Mouse (Mus musculus) midbrain, embryonic 14.5 days (tissue): ENCODE measurements around the gene Tent5b. TPM values are rescaled to one million over a fixed set of nuclear protein-coding genes. Genes with fewer than 3 reads are reported as not detected.

Source experiments
- ATAC-seq: fragments of 200-750 bp; cut with Nextera tagmentation; 2 replicates; pipeline ENCODE4 v1.8.0; 2017; ENCODE audit warnings: moderate number of reproducible peaks, moderate library complexity; ENCODE audit not compliant: low FRiP score, low TSS enrichment
- DNase-seq: peaks from one replicate; pipeline ENCODE4 v3.0.0-alpha.2; 2015
- H3K27ac ChIP-seq: fragments of 300-500 bp; sonication (generic); replicated peaks from 2 replicates; pipeline ENCODE4 v1.5.1; 2014; ENCODE audit warnings: mild to moderate bottlenecking, low read depth, low read length, moderate library complexity
- H3K27me3 ChIP-seq: fragments of 300-500 bp; sonication (generic); 2 replicates; pipeline ENCODE4 v1.6.1; 2014; ENCODE audit warnings: low read length, control low read depth, mixed read lengths; ENCODE audit not compliant: control insufficient read depth, insufficient read depth
- H3K36me3 ChIP-seq: fragments of 300-500 bp; sonication (generic); 2 replicates; pipeline ENCODE4 v1.6.1; 2014; ENCODE audit warnings: low read length, control low read depth; ENCODE audit not compliant: control insufficient read depth, insufficient read depth
- H3K4me1 ChIP-seq: fragments of 300-500 bp; sonication (generic); 2 replicates; pipeline ENCODE4 v1.6.1; 2014; ENCODE audit warnings: mild to moderate bottlenecking, antibody characterized with exemption, low read length, control low read depth; ENCODE audit not compliant: control insufficient read depth, insufficient read depth
- H3K4me2 ChIP-seq: fragments of 300-500 bp; sonication (generic); 2 replicates; pipeline ENCODE4 v1.6.1; 2014; ENCODE audit warnings: mild to moderate bottlenecking, low read length, moderate library complexity
- H3K4me3 ChIP-seq: fragments of 300-500 bp; sonication (generic); replicated peaks from 2 replicates; pipeline ENCODE4 v1.5.1; 2014; ENCODE audit warnings: low read depth, low read length
- H3K9ac ChIP-seq: fragments of 300-500 bp; sonication (generic); replicated peaks from 2 replicates; pipeline ENCODE4 v1.6.1; 2014; ENCODE audit warnings: mild to moderate bottlenecking, low read length, moderate library complexity
- H3K9me3 ChIP-seq: fragments of 300-500 bp; sonication (generic); 2 replicates; pipeline ENCODE4 v1.6.1; 2016; ENCODE audit warnings: low read length, control low read depth, mixed read lengths; ENCODE audit not compliant: control insufficient read depth
- WGBS: fragments of 180-500 bp; shearing (Covaris S2); extraction: QIAGEN DNeasy Blood & Tissue Kit; methylation state at CpG from one replicate; pipeline ENCODE4 v1.1.7; 2014; 5-methylcytosine and 5-hydroxymethylcytosine counted together
- polyA plus RNA-seq: library from polyadenylated mRNA; unstranded; fragments of >200 nt; fragmentation: Nextera tagmentation; extraction: Ambion mirVana; gene quantifications from 2 replicates; pipeline ENCODE4 v1.2.1, GENCODE M21; 2014

The Tent5b gene
- polyA plus RNA-seq, 1 experiment from 2014 or later: 0.09 TPM

DNA sequence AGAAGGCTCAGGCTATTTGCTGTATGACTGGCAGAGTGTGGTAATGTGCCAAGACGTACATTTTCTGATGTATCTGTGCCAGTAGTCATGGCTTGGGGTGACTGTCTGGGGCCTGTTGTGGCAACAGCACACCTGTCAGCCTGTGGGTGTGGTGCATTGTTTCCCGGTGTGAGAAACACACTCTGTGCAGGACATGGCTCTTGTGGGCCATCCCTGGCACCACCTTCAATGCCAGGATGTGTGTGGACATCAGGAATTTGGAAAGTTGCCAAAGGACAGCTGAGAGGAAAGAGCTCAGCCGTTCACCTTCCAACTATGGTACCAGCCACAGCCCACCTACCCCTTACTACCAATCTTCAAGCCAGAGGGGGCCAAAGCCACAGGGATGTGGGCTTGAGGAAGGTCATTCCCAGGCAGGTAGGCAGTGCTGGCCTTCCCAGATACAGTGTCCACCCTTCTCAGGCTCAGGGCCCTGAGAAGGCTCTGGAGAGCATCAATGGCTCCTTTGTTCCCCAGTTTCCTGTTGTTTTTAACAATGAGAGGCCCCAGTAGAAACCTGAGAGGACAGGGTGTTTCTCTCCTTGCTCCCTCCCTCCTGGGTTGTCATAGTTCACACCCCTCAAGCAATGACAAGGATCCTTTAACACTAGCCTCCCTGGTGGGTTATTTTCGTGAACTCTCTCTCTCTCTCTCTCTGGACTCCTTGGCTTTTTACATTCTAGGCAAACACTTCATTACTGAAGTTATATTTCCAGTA is 9.7 kb downstream of the Tent5b start:
- H3K4me1 ChIP-seq: peaks cover 4% of the 10 kb centered on the region; the same call in 1 of the 2 replicates
- 74% methylated on average over 4 of the region's 4 CpGs for WGBS
- no peak overlapping the region for H3K4me3 ChIP-seq
- DNase-seq: no peak
- H3K9ac ChIP-seq: no peak overlapping the region
- peaks cover 3% of the 10 kb centered on the region; the same call in 1 of the 2 replicates for H3K27me3 ChIP-seq
- no peaks in the 10 kb centered on the region for H3K36me3 ChIP-seq
- no peak for ATAC-seq
- H3K4me2 ChIP-seq: no peak overlapping the region
- no peaks in the 10 kb centered on the region for H3K9me3 ChIP-seq
- H3K27ac ChIP-seq: no peak overlapping the region

DNA sequence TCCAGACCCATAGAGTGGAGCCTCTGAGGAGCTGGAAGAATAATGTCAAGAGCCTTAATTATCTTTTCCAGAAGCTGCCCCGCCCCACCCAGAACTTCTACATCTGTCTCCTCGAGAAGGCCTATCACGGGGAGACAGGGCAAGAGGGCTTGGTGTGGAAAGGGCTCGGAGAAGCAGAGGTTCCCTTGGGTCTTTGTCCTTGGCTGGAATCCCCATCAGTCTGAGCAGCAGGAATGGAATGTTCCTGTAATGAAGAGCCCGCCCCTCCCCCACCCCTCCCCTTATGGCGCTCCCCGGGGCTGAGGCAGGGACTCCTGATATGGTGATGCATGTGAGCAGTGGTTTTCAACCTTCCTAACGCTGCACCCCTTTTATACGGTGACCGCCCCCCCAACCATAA is 11.9 kb downstream of the Tent5b start:
- WGBS: 48% methylated on average over 10 of the region's 10 CpGs
- peaks cover 4% of the 10 kb centered on the region; the same call in 1 of the 2 replicates for H3K4me1 ChIP-seq

DNA sequence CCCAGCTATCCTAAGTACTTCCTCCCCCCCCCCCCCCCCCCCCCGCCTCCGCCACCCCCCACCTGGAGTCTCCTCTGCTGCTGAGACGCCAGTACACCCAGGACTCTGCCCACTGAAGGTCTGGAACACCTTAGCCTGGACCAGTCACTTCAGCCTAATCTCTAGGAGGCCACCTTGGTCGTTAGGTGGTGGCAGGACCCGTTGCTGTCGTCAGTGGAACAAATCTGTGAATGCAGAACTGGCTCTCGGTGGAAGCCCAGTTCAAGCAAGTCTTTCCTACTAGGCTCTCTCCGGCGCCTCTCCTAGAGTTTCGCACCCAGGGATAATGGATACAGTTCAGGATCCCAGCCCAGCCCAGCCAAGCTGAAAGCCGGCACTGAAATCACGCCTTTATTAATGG is 14.0 kb downstream of the Tent5b start:
- no peak overlapping the region for H3K27ac ChIP-seq
- no peak for ATAC-seq
- no peaks in the 10 kb centered on the region for H3K36me3 ChIP-seq
- WGBS: 28% methylated on average over 9 of the region's 12 CpGs
- DNase-seq: no peak
- H3K4me3 ChIP-seq: peak overlapping the region; percentile 22; the same call in 1 of the 2 replicates
- peak overlapping the region; percentile 50 for H3K4me2 ChIP-seq
- peaks cover 45% of the 10 kb centered on the region for H3K27me3 ChIP-seq
- peaks cover 13% of the 10 kb centered on the region for H3K4me1 ChIP-seq
- no peaks in the 10 kb centered on the region for H3K9me3 ChIP-seq
- H3K9ac ChIP-seq: no peak overlapping the region

More for the DNA sequence above, 11.9 kb downstream of the Tent5b start:
- Histone ChIP-seq H3K9me3 (no peaks in the 10 kb centered on the region), H3K4me3 (no peak overlapping the region), H3K27ac (no peak overlapping the region), H3K9ac (no peak overlapping the region), H3K36me3 (no peaks in the 10 kb centered on the region), H3K4me2 (no peak overlapping the region), H3K27me3 (peaks cover 24% of the 10 kb centered on the region)
- no peak for DNase-seq
- ATAC-seq: no peak

DNA sequence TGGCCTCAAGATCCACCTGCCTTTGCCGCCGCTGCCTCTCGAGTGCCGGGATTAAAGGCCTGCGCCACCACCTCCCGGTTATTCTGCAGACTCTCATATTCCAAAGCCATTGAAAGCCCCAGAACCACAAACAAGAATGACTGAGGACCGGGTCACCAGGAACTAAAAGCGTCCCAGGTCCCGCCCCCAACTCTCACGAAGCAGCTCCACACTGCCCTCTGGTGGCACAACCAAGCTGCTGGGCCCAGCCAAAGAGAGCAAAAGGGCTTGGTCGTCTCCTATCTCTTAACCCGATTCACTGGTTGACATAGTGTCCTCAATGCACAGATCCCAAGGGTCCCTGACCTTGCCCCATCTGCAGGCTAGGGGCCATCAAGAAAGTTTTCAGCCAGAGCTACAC is 14.5 kb downstream of the Tent5b start:
- no peak overlapping the region for H3K9ac ChIP-seq
- peaks cover 51% of the 10 kb centered on the region for H3K27me3 ChIP-seq
- peak; percentile 24; the same call in 1 of the 2 replicates for ATAC-seq
- peak overlapping the region; percentile 50 for H3K4me2 ChIP-seq
- H3K4me1 ChIP-seq: peaks cover 13% of the 10 kb centered on the region
- peak overlapping the region; percentile 22 for H3K4me3 ChIP-seq
- no peaks in the 10 kb centered on the region for H3K9me3 ChIP-seq
- peak; percentile 90 for DNase-seq
- H3K27ac ChIP-seq: no peak overlapping the region
- no peaks in the 10 kb centered on the region for H3K36me3 ChIP-seq
- under 1% methylated on average over 12 of the region's 12 CpGs for WGBS

DNA sequence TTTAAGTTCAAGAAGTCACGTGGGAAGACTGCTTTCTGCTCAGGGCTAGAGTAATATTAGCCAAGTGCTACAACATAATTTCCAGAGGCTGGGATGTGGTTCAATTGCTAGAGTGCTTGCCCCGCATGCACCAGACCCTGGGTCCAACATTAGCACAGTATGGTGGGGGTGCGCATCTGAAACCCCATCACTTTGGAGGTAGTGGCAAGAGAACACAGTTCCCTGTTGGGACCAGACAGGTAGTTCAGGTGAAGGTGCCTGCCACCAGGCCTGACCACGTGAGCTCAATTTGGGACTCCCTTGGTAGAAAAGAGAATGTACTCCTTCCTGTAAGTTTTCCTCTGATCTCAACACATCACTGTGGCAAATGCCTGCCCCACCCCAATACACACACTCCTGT is 14.9 kb downstream of the Tent5b start:
- no peak overlapping the region for H3K4me3 ChIP-seq
- 69% methylated on average over 4 of the region's 4 CpGs for whole genome bisulfite sequencing
- peaks cover 13% of the 10 kb centered on the region for H3K4me1 ChIP-seq
- ATAC-seq (no peak), DNase-seq (no peak)
- H3K36me3 ChIP-seq: no peaks in the 10 kb centered on the region
- H3K27me3 ChIP-seq: peaks cover 55% of the 10 kb centered on the region
- no peak overlapping the region for H3K9ac ChIP-seq
- H3K9me3 ChIP-seq: no peaks in the 10 kb centered on the region
- no peak overlapping the region for H3K27ac ChIP-seq
- H3K4me2 ChIP-seq: no peak overlapping the region

DNA sequence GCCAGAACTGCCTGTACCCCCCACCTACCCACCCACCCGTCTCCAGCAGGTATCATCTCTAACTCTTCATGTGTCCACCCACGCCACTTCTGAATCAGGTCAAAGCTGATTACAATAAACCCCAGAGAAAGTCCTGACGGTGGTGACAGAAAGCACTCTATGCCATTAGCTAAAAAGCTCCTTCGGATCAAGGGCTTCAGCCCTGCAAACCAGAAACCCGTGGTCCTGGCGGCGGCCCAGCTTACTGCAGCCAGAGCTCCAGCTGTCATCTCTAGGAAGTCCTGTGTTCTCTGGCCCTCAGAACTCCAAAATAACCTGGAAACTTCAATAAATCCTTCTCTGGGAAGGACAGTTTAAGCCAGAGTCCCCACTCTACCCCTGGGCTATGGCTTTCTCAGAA is 15.8 kb downstream of the Tent5b start:
- peaks cover 63% of the 10 kb centered on the region for H3K27me3 ChIP-seq
- 35% methylated on average over 7 of the region's 7 CpGs for WGBS

DNA sequence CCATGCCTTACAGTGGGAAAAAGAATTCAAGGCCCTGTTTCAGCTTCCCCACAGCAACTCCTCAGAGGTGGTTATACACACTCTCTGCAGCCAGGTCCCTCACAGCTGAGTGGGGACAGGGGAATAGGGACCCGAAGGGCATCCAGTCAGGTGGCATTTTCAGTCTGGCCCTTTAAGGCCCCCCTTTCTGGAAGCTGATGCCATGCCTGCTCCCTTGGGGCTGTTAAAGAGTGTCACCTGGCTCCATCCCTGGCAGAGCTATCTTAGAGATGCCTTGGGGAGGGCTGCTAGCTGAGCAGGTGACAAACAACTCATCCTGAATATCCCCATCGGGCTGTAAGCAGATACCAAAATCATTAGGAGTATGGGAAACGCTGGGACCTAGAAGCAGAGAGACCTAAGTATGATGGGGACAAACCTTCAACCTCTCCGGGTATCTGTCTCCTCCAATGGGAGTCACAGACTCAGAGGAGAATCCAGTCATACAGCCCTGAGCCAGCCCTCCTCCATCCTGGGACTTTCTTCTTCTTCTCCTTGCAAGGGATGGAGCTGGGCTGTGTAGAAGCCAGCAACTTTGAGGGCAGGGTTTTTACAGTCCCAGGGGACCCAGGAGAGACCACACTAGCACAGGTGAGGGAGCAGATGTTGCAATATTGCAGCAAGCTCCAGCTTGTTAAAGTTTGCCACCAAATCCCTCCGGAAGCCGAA is 17.0 kb downstream of the Tent5b start:
- H3K27me3 ChIP-seq: peaks cover 63% of the 10 kb centered on the region
- 26% methylated on average over 6 of the region's 6 CpGs for WGBS
- no peak for ATAC-seq
- H3K27ac ChIP-seq: no peak overlapping the region
- peak overlapping the region; percentile 61 for H3K4me3 ChIP-seq
- H3K9ac ChIP-seq: peak overlapping the region; percentile 61; the same call in 1 of the 2 replicates
- no peaks in the 10 kb centered on the region for H3K36me3 ChIP-seq
- peaks cover 13% of the 10 kb centered on the region for H3K4me1 ChIP-seq
- peak overlapping the region; percentile 98 for H3K4me2 ChIP-seq
- H3K9me3 ChIP-seq: no peaks in the 10 kb centered on the region
- no peak for DNase-seq

More for the DNA sequence above, 15.8 kb downstream of the Tent5b start:
- peaks cover 13% of the 10 kb centered on the region for H3K4me1 ChIP-seq
- peak; percentile 28 for DNase-seq
- no peak overlapping the region for H3K27ac ChIP-seq
- H3K4me3 ChIP-seq: no peak overlapping the region
- no peak overlapping the region for H3K4me2 ChIP-seq
- no peaks in the 10 kb centered on the region for H3K36me3 ChIP-seq
- no peak for ATAC-seq
- H3K9ac ChIP-seq: no peak overlapping the region
- no peaks in the 10 kb centered on the region for H3K9me3 ChIP-seq

DNA sequence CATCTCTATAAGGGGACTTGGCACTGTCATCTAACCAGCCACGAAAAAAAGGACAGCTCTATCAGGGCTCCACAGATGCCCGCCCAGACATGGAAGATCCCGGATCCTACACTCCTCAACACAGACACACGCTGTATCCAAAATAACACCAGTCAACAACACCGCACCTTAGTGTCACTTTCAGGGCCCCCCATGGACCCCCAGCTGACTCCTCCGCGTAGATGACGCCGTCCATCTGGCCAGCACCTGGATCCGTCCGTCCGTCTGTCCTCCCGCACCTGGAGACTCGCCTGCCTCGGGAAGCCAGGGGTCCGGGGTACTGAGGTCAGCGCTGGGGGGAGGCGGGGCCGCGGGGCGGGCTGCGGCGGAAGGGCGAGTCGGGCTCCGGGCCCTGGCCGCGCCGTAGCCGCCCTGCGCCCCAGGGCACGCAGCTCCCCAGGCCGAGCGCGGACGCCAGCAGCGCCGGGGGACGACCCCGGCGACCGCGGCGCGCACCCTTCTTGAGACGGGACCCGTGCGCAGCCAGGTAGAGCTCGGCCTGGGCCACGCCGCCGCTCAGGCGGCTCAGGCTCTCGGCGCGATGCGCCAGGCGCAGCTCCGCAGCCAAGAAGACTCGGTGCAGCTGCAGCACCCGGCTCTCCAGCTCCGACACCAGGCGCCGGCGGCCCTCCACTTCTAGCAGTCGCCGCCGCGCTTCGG is 17.7 kb downstream of the Tent5b start:
- WGBS: under 1% methylated on average over 70 of the region's 70 CpGs
- DNase-seq (peak; percentile 71), ATAC-seq (peak; percentile 64)
- H3K4me3 ChIP-seq: peak overlapping the region; percentile 61
- peaks cover 63% of the 10 kb centered on the region for H3K27me3 ChIP-seq
- peaks cover 13% of the 10 kb centered on the region for H3K4me1 ChIP-seq
- no peaks in the 10 kb centered on the region for H3K9me3 ChIP-seq
- peak overlapping the region; percentile 61 for H3K9ac ChIP-seq
- H3K36me3 ChIP-seq: no peaks in the 10 kb centered on the region
- H3K4me2 ChIP-seq: peak overlapping the region; percentile 98
- H3K27ac ChIP-seq: no peak overlapping the region
